Mouse (Mus musculus): Measurements from ENCODE around the gene Pgpep1l.

Gene Pgpep1l

GRCm38 (mm10) chr7:68259523-68260081 is 4.4 kb downstream of the Pgpep1l start:
- no peak for DNase-seq

DNA sequence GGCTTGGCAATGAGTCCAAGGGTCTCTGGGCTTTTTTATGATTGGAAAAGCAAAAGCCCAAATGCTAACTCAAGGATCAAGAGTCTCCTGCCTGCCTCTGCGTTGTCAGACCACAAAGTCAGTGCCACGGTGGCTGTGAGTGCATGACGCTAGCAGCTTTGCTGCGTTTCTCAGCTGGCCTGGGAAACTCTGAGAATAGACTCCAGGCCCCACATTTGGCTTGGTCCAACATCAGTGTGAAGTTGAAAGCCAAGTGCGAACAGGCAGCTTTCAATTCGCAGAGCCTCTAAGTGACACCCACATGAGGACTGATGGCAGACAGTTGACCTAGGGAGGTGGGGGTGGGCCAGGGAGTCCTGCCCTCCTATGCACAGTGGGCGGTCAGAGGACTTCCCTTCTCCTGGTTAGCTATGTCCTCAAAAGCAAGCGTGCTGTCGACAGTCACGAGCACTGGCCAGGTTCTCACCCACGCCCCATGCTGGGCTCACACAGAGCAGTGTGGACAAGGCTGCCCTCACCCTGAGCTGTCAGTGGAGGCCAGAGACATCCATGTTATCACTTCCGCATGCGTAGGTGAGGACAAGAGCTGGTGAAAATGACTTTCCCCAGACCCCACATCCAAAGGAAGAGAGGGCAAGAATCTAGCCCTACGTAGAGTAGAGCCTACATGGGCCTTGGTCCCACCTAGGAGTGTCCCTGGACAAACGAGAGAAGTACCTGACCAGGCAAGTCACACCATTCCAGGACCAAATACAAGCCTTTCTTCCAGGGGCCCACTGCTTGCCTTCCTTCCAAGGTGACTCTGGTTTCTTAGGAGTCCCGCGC is 5.5 kb downstream of the Pgpep1l start:
- DNase-seq = no peak

DNA sequence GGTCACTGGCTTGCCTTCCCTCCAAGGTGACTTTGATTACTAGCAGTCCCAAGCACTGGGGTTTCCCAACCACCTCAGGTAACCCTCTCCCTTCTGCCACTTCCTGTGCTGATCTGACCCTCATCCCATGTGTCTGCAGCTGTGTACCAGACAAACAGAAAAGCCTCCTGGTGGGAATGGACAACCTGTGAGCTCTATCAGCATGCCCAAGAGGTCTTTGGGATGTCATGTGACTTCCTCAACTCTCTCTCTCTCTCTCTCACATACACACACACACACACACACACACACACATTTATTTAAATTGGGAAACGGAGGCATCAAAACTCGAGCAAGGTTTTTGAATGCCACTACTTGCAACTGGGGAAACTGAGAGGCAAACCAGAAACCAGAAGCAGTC is 6.3 kb downstream of the Pgpep1l start:
- DNase-seq = no peak

DNA sequence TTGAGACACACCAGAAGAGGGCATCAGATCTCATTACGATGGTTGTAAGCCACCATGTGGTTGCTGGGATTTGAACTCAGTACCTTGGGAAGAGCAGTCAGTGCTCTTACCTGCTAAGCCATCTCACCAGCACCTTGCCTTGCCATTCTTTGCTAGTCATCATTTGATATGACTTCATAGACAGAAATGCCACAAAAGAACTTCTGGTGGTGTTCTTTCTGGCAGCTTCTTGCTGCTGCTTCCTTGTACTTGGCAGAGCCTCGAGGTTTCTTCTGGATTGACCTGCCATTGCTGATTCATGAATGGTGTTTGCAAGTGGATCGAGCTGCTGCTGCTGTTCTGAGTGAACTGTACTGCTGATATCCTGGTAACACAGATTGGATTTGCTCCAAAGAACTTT is 13.1 kb downstream of the Pgpep1l start:
- DNase-seq = no peak

- no peak for DNase-seq
Measured at GRCm38 (mm10) chr7:68250411-68250810, 13.6 kb downstream of the Pgpep1l start.

- DNase-seq = no peak
Measured at GRCm38 (mm10) chr7:68246249-68246648, 17.8 kb downstream of the Pgpep1l start.

DNA sequence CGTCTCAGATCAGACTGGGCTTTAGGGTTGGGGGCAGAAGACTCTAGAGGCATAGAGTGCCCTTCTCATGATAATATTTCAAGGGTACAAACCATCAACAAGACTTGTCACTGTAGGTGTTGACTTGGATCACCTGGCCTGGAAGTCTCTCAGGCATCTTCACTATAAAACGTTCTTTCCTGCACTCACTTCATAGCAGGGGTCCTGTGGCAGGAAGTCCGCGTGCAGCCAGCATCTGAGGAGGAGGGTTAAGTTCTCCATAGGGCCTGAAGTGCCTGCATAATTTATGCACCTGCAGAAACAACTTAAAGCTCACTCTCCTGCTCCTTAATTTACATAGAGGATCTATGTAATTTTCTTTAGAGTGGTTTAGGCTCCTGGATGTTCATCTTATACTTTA is 18.4 kb downstream of the Pgpep1l start:
- DNase-seq = no peak

GRCm38 (mm10) chr7:68241205-68241604 is 22.8 kb downstream of the Pgpep1l start:
- no peak for DNase-seq

GRCm38 (mm10) chr7:68239220-68239827 is 24.7 kb downstream of the Pgpep1l start:
- DNase-seq = no peak

GRCm38 (mm10) chr7:68236817-68237216 is 27.2 kb downstream of the Pgpep1l start:
- peak; percentile 71 to 77 for DNase-seq

DNA sequence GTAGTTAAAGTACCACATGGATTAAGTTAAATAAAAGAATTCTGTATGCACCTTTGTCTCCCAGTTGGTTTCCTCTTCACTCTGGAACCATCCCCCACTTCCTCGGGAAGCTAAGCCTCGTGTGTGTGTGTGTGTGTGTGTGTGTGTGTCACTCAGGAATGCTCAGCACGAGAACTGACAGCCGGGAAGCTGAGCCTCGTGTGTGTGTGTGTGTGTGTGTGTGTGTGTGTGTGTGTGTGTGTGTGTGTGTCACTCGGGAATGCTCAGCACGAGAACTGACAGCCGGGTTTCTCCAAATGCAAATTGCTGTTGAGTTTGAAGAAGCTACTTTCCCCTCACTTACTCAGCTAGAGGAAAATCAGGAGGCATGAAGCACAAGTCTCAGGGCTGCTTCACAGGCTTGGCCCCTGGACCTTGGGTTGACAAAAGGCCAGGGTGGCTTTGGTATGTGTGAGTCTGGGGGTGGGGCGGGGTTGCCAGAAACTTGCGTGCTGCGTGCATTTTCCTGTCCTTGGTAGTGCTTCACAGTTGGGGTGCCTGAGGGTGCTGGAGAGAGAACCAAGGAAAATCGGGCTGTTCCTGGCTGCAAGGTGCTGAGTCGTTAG is 30.3 kb downstream of the Pgpep1l start:
- DNase-seq = peak; percentile 23 to 55

DNA sequence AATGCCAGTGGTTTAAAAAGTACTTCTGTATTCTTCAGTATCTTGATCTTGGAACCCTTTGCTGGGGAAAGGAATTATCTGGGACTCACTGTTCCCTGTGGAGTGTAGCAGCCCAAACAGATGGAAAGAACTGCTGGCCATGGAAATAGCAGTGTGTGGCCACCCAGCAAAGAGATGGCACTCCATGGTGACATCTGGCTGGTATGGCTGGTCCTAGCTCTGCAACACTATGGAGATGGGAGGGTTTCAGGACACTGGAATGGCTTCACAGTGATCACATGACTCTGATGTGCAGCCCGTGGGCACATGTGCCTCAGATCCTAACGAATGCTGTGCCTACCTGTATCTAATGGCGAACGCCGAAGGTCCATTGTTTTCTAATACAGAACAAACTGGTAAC is 31.5 kb downstream of the Pgpep1l start:
- peak in 1 of 2 experiments; percentile 41 for DNase-seq

GRCm38 (mm10) chr7:68230831-68231230 is 33.2 kb downstream of the Pgpep1l start:
- DNase-seq = peak; percentile 49 to 69

DNA sequence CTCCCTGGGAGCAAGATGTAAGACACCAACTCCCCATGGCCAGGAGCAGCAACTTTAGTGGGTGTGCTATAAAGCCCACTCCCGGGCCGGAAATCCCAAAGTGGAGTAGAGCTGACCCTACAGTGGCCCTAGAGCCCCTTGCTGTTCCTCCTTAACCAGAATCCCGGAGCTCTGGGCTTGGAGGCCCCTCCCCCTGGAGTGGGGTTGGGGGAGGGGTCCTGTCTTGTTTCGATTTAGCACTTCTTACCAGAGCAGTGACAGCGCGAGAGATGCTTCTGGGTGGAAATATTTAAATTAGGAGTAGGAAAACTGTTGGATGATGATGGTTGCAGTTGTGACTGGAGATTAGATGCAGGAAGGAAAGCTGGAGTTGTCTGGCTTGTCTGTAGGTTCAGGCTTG is 35.5 kb downstream of the Pgpep1l start:
- peak in 1 of 2 experiments; percentile 14 for DNase-seq

GRCm38 (mm10) chr7:68227621-68228020 is 36.4 kb downstream of the Pgpep1l start:
- no peak for DNase-seq

DNA sequence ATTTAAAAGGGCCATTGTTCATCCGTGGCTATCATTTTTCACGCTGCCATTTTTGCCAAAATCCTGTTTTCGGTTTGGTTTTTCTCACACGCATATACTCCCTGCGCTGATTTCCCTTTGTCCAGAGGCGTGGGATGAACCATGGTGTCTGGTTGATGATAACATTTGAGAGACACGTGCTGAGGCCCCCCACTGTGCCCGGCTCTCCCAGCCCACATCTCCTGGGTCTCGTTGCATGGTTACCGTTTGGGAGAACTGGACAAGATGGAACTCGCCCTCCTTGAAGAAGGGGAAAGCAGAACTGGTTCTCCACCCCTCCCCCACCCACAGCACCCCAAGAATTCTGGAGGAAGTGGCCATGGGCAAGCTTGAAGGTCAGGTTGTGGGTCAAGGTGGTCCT is 37.0 kb downstream of the Pgpep1l start:
- DNase-seq = peak; percentile 34 to 45

- peak; percentile 56 to 60 for DNase-seq
Measured at GRCm38 (mm10) chr7:68225427-68226054, 38.5 kb downstream of the Pgpep1l start.

GRCm38 (mm10) chr7:68224006-68224405 is 40.0 kb downstream of the Pgpep1l start:
- DNase-seq = no peak

- no peak for DNase-seq
Measured at GRCm38 (mm10) chr7:68223356-68223808, 40.7 kb downstream of the Pgpep1l start.

- peak in 1 of 2 experiments; percentile 19 for DNase-seq
Measured at GRCm38 (mm10) chr7:68221677-68222230, 42.3 kb downstream of the Pgpep1l start.

- DNase-seq = peak; percentile 57 to 66
Measured at GRCm38 (mm10) chr7:68218879-68219278, 45.2 kb downstream of the Pgpep1l start.

- peak; percentile 43 for DNase-seq
Measured at GRCm38 (mm10) chr7:68215522-68216070, 48.4 kb downstream of the Pgpep1l start.

Data from cerebellum, postnatal 14 days (tissue).